12 mouse cellular contexts compared by ENCODE assay signal in genomic region chr9:59197506-59197905, GRCm38 (mm10).
A peak's percentile ranks its signal among the peaks of the same experiment; 100 is the strongest.
DNase-seq lines count a peak whose midpoint lies in the region; ATAC-seq and TF ChIP-seq lines count a peak whose summit lies in the region.
"Had no signal": no experiment of that assay in that cellular context is flagged by ENCODE, and none has a peak within 500 bp of the region (broad histone marks: within the 10 kb centered on the region; RNA-seq: fewer than 3 reads in every experiment).

No protein-coding gene starts in this region.

- H3K27me3 ChIP-seq in cerebellum, adult 2 months (ENCODE audit: control insufficient read depth, insufficient read depth, low read length), result no peaks in the 10 kb centered on the region
- no peaks in the 10 kb centered on the region for H3K27me3 ChIP-seq in myocyte (ENCODE audit: control insufficient read depth, insufficient read depth, insufficient read length)
- H3K27me3 ChIP-seq in intestine, embryonic 15.5 days (replicated peaks), result no peaks in the 10 kb centered on the region
- H3K27me3 ChIP-seq: embryonic facial prominence, embryonic 15.5 days; limb, embryonic 12.5 days had no signal

- H3K36me3 ChIP-seq in myocyte (ENCODE audit: control insufficient read depth, insufficient read depth), result no peaks in the 10 kb centered on the region
- H3K36me3 ChIP-seq in intestine, embryonic 15.5 days, result no peaks in the 10 kb centered on the region
- H3K36me3 ChIP-seq: embryonic facial prominence, embryonic 15.5 days; limb, embryonic 12.5 days had no signal

- 14% methylated on average over 12 of the region's 12 CpGs for WGBS in cerebellum, adult 2 months
- WGBS in intestine, embryonic 15.5 days, result 79% methylated on average over 12 of the region's 12 CpGs

- no peak overlapping the region for H3K9ac ChIP-seq in intestine, embryonic 15.5 days
- H3K9ac ChIP-seq: embryonic facial prominence, embryonic 15.5 days; limb, embryonic 12.5 days had no signal

- no peak for TF ChIP-seq POLR2A in cerebellum, adult 2 months (IDR thresholded peaks at IDR 0.05; ENCODE audit: borderline replicate concordance, insufficient read depth, low read length)
- no peak for TF ChIP-seq POLR2A in myocyte (IDR thresholded peaks at IDR 0.05; ENCODE audit: insufficient read length, low read depth)

- DNase-seq in brain, embryonic 18.5 days (ENCODE audit: low read depth, low spot score), result peak; percentile 54
- DNase-seq in cerebellum, adult 2 months, result peak; percentile 59 to 74
- DNase-seq in layer of hippocampus, adult 18-20 months (ENCODE audit: low spot score in 2 of 2), result peak; percentile 71 to 74
- DNase-seq in thymus, postnatal 25 days, result no peak
- no peak for DNase-seq in natural killer cell, adult 2 months (ENCODE audit: low spot score in 2 of 2)
- DNase-seq: lung, postnatal 10 days had no signal

- H3ac ChIP-seq in myocyte (ENCODE audit: control insufficient read depth, insufficient read length), result no peak overlapping the region

- no peak overlapping the region for H3K27ac ChIP-seq in cerebellum, adult 2 months (ENCODE audit: insufficient read depth, low read length)
- H3K27ac ChIP-seq in intestine, embryonic 15.5 days, result no peak overlapping the region
- H3K27ac ChIP-seq: embryonic facial prominence, embryonic 15.5 days; limb, embryonic 12.5 days had no signal

- H3K4me3 ChIP-seq in cerebellum, adult 2 months (replicated peaks; ENCODE audit: insufficient read depth, low read depth, low read length), result no peak overlapping the region
- H3K4me3 ChIP-seq in myocyte, result no peak overlapping the region
- no peak overlapping the region for H3K4me3 ChIP-seq in intestine, embryonic 15.5 days (replicated peaks)
- H3K4me3 ChIP-seq: embryonic facial prominence, embryonic 15.5 days; limb, embryonic 12.5 days had no signal

- no peaks in the 10 kb centered on the region for H3K9me3 ChIP-seq in intestine, embryonic 15.5 days
- H3K9me3 ChIP-seq: embryonic facial prominence, embryonic 15.5 days; limb, embryonic 12.5 days had no signal

- H3K4me1 ChIP-seq in cerebellum, adult 2 months (ENCODE audit: control insufficient read depth, insufficient read depth, low read length), result no peaks in the 10 kb centered on the region
- H3K4me1 ChIP-seq in intestine, embryonic 15.5 days (replicated peaks), result peaks cover 9% of the 10 kb centered on the region; the same call in 1 of the 2 replicates

- no peak for TF ChIP-seq CTCF in cerebellum, adult 2 months (IDR thresholded peaks at IDR 0.05; ENCODE audit: borderline replicate concordance, insufficient read depth, low read depth, low read length)

- H3K4me2 ChIP-seq in myocyte (ENCODE audit: low read depth), result no peak overlapping the region
- H3K4me2 ChIP-seq in intestine, embryonic 15.5 days (replicated peaks), result no peak overlapping the region
- H3K4me2 ChIP-seq: embryonic facial prominence, embryonic 15.5 days; heart, embryonic 11.5 days; limb, embryonic 12.5 days had no signal

- no peaks in the 10 kb centered on the region for H3K79me2 ChIP-seq in myocyte (ENCODE audit: control insufficient read depth, insufficient read depth)

- ATAC-seq in intestine, embryonic 15.5 days, result no peak
- ATAC-seq: midbrain, embryonic 16.5 days had no signal

TF ChIP-seq in myocyte, 11 proteins besides CTCF, POLR2A, EP300 and RAD21:
- TF ChIP-seq REST (IDR thresholded peaks at IDR 0.05; ENCODE audit: insufficient read depth, insufficient read length) (no peak), MYOG (IDR thresholded peaks at IDR 0.05; ENCODE audit: control insufficient read depth in 1 of 3, insufficient read depth in 1 of 3, insufficient read length in 2 of 3, low read depth in 2 of 3) (peak in 2 of 3 experiments; percentile 18 to 42), TCF12 (IDR thresholded peaks at IDR 0.05; ENCODE audit: insufficient read depth, poor library complexity, severe bottlenecking) (no peak), POLR2AphosphoS2 (IDR thresholded peaks at IDR 0.05; ENCODE audit: insufficient read length, low read depth) (no peak), USF1 (IDR thresholded peaks at IDR 0.05; ENCODE audit: low read depth) (no peak), MAX (IDR thresholded peaks at IDR 0.05; ENCODE audit: low read depth) (no peak), SRF (IDR thresholded peaks at IDR 0.05; ENCODE audit: control insufficient read depth, insufficient read length, low read depth) (no peak), MYOD1 (IDR thresholded peaks at IDR 0.05; ENCODE audit: control insufficient read depth in 1 of 3, insufficient read length in 2 of 3, low read depth in 2 of 3) (peak in 2 of 3 experiments; percentile 52 to 62)

Comparison
In these comparisons a context has a peak if more than half of its experiments do, and no peak if none do; other contexts are left out.
1. DNase-seq: peak in brain, embryonic 18.5 days (single experiment), cerebellum, adult 2 months (2 of 2) and layer of hippocampus, adult 18-20 months (2 of 2); none in thymus, postnatal 25 days (single experiment) and natural killer cell, adult 2 months (0 of 2).